Mouse (Mus musculus) bone marrow macrophage, adult 2 months (primary cell): ENCODE measurements around the gene Card10.

ENCODE experiments used
- CTCF ChIP-seq: IDR thresholded peaks from 2 replicates; pipeline ENCODE4 v1.5.1; 2012; ENCODE audit warnings: low read depth, mild to moderate bottlenecking, low read length, moderate library complexity
- POLR2A ChIP-seq: IDR thresholded peaks from 2 replicates; pipeline ENCODE4 v1.6.1; 2012; ENCODE audit warnings: mild to moderate bottlenecking, low read depth, low read length, borderline replicate concordance

DNA sequence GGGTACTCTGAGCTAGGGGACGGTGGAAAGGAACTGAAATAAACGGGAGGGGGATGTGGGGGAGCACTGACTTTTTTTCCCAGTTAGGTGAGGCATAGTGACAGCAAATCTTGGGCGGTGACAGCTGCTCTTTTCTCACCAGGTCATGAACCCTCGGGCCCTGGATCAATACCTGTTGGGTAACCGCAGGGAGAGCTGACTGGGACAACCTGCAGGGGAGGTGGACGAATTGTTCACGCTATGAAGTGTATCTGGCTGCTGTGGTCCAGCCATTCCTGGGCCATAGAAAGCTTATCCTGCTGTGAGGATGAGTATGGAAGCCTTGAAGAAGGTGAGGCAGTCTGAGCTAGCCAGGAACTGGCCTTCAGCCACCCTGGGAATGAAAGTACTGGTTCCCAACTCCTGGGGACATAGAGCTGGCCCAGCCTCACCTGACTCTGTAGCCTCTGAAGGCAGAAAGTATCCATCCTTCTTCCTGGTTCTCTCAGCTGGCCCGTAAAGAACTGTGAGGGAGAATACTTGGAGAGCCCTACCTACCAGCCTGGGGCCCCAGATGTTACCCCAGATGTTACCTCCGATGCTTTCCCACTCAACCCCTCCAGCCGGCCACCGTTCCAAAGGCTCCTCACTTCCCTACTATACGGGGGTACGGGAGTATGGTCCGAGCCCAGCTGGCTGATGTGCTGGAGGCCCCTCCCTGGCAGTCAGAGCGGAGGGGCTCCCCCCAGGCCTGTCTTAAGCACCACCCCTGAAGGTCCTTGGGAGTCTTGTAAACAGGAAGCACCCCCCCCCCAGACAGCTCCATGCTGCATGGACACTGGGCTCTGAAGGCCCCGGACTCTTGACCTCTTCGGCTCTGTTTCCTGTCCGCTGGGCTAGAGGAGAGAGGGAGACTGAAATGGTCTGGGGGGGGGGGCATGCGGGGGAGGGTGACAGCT lies 29.1 kb upstream of the Card10 start:
- no peak for TF ChIP-seq POLR2A
- TF ChIP-seq CTCF: no peak
